Mouse (Mus musculus): ENCODE results near the gene Ccdc85c. TPM values are rescaled to one million over a fixed set of nuclear protein-coding genes. Genes with fewer than 3 reads are reported as not detected.
A peak's percentile ranks its signal among the peaks of the same experiment; 100 is the strongest.

The Ccdc85c gene
- total RNA-seq, 4 experiments from 2014 or later = 41.1 to 49.4 (median 43.5) TPM

DNA sequence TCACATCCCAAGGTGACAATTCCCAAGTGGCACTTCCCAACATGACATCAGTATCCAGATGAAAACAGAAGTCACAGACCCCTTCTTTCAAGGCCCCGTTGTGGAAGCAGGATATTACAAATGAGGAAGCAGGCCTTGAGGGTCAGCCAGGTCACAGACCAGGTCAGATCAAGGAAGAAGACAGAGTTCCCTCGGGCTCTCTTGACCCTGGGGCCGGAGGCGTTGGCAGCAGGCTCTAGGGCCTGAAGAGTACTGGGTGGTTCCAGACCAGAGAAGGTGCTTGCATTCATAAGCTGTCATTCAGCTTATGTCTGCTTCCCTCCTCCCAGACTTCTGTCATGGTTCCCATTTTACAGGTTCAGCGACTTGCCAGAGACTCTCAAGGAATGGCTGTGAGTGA, 5.5 kb downstream of the Ccdc85c start:
- no peak for DNase-seq (ENCODE audit: low spot score in 2 of 2)

DNA sequence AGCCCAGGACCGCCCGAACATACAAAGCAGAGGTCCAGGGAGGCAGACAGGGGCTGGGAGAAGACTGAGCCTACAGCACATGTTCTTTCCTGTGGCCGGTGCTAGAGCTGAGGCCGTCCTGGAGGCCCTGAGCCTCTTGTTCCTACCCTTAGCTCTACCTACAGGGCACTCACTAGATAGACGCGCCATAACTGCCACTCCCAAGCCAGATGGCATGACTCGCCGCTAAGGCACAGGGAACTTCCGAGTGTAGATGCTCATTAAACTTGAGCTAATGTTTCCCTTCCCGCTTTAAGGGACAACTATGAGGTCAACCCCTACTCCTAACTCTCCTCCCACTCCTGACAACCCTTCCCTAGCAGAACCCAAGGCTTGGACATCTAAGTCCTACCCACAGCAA, 6.3 kb downstream of the Ccdc85c start:
- DNase-seq (ENCODE audit: low spot score in 2 of 2) = no peak

DNA sequence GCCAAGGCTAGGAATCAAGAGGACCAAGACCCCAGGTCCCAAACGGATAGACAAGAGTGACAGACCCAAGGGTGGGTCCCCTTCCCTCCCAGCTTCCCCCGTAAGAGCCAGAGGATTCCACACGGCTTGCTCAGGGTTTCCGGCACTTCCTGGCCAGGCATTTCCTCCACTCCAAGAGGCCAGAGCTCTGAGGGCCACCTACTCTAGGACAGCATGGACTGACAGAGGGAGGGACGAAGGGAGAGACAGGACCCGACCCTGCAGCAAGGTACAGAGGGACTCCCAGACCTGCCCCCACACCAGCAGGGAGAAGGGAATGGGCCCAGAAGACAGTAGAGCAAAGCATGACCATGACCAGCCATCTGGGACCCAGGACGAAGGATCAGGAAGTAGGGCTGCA, 7.6 kb downstream of the Ccdc85c start:
- no peak for DNase-seq (ENCODE audit: low spot score in 2 of 2)

DNA sequence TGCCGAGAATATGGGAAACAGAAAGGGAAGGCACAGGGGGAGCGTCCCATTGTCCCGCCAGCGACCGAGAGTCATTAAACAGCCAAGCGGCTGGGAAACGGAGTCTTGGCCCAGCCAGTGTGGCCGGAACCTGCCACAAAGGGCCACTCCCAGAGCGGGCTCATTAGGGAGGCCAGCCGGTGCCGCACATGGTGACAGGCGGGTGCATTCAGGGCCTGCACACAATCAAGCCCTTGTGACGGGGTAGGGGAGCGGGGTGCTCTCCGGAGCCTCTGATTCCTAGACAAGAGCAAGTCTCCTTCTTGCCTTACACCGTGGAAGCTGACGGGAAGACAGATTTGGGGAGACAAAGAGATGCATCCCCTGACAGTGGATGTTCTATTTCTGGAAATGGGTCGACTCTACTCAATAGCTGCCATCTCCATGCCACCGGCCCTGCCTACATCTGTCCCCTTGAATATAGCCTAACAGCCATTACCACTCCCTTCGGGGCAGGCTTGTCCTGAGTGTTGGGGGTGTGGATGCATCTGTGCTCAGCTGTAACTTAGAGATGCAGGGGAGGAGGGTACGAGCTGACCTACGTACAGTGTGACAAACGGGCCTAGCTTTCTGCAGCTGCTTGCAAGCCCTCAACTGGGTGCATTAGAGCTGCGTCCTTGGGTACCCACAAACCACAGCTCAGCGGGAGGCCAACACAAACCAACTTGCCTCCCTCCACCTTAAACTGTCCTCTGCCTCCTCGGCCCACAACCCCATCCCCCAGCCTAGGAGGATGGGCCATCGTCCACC, 9.2 kb downstream of the Ccdc85c start:
- DNase-seq (ENCODE audit: low spot score in 2 of 2) = no peak

DNA sequence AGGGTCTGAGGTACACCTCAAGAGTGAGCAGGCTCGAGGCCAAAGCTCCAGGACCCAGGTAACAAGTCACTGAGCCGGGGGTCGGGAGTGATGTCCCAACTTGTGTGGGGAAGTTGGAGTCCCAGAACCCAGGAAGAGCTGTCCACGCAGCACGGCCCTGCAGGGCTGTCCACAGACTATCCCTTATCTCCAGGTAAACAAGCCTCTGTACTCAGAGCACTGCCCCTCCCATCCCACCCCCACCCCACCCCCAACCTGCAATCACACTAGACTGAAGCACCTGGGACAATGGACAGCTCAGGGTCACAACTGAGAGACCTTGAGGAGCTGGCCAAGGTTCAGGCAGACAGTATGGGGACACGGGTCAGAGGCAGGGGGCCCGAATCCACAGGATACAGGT, 10.3 kb downstream of the Ccdc85c start:
- DNase-seq (ENCODE audit: low spot score in 2 of 2) = no peak

DNA sequence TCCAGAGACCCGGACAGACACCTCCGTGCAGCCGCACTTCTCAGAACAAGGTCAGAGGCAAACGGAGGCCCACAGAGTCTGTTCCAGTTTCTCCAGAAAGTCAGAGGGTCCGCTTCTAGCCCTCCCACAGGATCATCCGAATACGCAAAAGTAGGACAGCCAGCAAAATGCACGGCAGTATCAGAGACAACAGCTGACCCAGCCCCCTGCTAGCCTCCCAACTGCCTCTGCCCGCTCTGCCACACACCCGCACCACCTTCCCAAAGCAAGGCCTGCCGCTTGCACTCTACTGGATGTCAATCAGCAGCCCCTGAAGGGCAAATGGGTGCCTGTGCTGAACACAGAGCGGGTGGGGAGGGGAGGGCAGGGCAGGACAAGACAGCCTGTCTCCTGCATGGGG, 14.3 kb downstream of the Ccdc85c start:
- no peak for DNase-seq (ENCODE audit: low spot score in 2 of 2)

DNA sequence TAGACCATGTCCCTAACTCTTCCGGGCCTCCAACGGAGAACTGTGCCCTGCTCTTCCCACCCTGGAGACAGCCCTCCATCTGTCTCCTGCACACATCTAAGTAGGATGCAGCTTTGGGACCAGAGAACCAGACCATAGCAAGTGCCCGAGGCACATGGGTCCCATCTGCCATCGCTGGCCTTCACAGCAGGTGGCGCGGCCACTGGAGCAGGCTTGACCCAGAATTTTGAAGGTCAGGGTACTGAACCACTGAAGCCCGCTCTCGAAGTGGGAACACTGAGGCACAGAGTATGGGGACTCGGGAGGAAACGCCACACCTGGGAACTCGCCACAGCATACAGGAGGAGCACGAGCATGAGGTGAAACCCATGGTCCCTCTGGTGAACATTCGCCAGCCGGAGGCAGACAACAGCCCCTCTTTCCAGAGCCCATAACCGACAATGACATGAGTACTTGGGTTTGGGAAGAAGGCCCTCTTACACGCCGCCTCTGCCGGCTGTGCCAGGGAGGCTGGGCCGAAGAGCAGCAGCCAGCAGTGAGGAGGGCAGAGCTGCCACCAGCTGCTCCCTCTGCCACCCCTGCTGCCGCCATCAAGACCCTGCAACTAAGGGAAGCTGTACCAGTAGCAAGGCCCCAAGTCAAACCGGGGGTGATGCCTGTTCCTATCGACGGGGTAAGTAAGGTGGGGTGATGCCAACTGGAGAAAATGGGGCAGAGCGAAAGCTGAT, 15.7 kb downstream of the Ccdc85c start:
- DNase-seq (ENCODE audit: low spot score in 2 of 2) = no peak

DNA sequence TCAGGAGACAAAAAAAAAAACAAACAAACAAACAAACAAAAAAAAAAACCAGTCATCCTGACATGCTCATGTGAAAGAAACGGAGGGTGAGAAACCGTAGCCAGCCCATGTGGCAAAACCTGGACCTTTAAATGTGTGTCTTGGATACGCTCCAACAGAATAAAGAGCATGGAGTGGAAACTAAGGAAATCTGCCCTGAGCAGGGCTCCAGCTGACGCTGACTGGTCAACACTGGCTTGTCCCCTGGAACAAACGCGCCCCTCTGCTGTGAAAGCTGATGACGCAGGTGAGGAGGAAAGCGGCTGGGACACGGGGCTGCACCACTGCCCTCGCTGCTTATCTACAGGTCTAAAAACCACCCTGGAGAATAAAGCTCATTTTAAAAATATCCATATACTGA, 18.5 kb downstream of the Ccdc85c start:
- DNase-seq (ENCODE audit: low spot score in 2 of 2) = no peak

DNA sequence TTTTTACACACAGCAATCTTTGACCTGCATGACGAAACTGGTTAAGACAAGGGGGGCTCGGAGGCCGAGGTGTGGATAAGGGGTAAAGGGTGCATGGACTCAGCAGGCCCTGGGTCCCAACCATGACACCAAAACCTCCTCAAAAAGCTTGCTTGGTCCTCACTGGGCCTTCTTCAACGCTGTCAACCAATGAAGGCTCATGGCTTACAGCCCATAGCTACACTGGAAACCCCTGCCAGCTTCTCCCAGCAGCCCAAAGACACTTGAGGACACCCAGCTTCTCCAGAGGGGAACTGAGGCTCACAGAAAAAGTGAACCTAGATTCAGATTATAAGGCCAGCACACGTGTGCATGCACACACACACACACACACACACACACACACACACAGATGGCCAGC, 19.3 kb downstream of the Ccdc85c start:
- no peak for DNase-seq (ENCODE audit: low spot score in 2 of 2)

DNA sequence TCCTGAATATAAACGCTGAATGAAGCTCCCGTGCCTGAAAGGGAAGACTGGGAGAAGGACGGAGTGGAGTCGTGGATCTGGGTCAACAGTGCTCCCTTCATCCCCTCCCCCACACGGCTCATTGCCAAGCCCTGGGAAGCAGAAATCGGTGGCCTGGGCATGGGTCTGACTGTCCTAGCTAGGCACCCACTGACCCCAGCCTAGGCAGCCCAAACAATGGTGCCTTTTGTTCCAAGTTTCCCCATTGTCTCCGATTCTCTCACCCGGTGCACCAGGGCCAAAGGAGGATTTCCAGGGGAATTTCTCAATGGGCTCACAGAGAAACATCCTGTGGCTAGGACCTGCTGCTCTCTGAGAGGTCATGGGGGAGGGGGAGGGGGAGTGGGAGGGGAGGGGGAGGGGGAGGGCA, 19.7 kb downstream of the Ccdc85c start:
- no peak for DNase-seq (ENCODE audit: low spot score in 2 of 2)

DNA sequence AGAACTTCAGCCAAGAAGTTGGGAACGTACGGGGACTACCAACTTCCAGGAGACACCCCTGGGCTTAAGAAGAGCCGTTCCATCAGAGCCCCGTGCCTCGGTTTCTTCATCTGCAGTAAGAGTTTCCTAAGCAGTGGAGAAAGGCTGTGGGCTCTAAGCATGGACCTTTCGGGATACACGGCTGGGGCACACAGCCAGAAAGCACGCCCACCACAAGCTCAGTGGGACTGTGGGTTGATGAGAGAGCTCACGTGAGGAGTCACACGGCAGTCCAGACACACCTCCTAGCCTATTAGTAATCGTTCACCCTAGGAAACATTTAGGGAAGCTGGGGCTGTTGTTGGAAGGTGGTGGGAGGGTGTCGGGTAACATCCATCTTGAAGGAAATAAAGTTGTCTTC, 22.2 kb downstream of the Ccdc85c start:
- no peak for DNase-seq (ENCODE audit: low spot score in 2 of 2)

DNA sequence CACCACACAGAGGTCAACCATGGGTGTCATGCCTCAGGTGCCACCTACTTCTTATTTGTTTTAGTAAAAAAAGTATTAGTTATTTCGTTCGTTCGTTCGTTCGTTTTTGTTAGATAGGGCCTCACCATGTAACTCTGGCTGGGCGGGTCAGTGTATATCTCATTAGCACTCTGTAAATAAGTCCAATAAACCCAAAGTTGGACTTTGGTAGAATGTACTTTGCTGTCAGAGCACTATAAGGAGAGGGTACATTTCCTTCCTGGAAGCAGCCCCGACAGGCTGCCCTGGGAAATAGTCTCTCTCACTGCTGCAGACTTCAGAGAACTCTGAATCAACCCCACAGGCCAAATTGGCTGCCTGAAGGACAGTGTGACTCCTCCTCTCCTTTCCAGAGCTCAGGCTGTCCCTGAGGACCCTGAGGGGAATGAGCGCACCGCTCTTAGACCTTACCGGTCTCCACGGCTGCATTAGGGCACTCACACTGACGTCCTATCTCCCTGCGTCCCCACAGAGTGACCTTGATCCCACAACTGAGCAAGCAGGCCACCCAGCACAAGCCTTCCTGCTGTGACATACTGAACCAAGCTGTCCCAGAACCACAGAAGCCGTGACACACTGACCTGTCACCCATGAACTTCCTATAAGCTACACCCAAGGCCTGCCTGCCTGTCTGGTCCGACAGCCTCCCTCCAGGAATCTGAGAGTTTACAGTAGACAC, 23.2 kb downstream of the Ccdc85c start:
- no peak for DNase-seq (ENCODE audit: low spot score in 2 of 2)

DNA sequence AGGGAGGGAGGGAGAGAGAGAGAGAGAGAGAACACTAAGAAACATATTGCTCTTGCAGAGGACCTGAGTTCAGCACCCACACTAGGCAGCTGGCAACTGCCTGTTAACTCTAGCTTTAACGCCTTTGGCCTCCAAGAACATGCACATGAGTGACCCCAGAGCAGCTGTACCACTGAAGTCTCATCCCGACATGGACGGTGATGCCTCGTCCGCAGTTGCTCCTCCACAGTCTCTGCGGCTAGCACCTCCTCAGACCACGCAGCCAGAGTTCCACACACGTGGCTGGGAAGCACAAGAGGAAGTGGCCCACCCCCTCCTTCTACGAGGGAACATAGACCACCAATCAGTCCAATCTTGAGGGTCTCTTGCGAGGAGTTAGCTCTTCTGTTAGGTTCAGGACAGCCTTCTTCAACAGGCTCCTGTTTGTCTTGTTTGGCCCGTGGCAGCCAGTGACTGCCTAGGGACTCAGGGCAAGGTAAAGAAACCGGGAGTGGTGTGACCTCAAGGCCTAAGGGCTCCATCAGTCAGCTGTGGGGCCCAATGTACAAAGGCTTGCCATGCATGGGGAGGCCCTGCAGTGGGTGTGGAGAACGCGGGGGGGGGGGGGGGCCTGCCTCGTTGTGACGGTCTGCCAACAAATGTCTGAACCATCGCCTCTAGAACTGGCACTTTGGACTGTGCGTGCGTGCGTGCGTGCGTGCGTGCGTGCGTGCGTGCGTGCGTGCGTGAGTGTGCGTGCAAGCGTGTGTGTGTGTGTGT, 24.0 kb downstream of the Ccdc85c start:
- DNase-seq (ENCODE audit: low spot score in 2 of 2) = no peak

DNA sequence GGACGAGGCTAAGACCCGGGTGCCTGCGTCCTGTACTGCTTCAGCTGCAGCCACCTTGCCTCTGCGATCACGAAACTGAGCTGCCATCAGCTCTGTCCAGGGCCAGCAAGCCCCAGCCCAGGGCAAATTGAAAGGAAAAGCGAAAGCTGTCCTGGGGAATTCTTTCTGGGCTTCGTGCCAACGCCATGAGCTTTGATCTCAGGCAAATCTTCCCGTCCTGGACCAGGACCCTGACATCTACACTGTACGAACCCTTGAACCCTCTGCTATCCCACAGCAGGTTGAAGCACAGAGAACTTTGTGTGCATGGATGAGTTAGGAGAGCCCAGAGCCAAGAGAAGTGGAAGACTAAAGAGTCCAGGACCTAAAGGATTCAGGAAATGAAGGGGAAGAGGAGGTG, 25.7 kb downstream of the Ccdc85c start:
- DNase-seq (ENCODE audit: low spot score in 2 of 2) = no peak

DNA sequence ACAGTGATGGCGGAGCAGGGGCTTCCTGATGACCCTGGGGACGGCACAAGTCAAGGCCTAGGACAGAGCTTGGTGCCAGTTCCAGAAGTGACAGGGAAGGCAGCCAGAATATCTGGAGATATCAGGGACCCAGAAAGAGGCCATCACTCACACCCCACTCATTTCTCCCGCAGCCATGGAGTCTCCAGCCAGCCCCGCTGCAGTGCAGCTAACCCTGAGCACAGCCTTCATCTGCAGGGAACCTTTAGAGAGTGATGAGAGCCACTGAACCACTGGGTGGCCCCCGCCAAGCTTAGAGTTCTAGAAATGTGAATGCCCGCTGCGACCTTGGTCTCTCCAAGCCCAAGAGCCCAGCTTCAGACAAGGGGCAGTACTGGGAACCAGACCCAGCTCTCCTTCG, 26.2 kb downstream of the Ccdc85c start:
- no peak for DNase-seq (ENCODE audit: low spot score in 2 of 2)

DNA sequence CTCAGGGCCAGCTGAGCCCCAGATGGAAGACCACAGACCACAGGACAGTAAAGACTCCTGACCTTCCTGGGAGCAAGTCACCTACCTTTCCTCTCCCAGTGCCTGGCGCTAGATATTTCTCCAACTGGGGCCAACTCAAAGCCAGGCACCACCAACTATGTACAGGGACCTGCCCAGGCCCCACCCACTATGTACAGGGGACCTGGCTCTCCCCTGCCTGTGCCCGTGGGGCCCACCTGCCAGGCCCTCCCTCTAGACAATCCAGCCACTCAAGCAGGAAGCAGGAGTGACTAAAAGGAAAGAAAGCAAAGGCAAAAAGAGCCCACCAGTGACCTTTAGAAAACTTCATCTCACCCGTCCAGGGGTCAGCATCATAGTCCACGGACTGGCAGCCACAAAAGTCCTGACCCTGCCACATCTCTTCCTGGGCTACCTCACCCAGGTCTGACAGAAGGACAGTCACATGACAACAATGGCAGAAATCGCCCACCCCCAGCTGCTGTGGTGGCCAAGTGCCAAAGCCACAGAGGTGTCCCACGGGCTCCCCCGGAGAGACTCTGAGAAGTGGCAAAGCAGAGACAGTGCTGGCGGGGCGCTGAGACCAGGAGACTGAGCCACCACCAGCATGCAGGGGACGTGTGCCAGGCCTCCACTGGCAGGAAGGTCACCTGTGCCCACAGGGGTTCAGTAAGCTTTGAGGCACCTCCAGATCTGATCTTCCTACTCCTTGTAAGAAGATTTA, 28.3 kb downstream of the Ccdc85c start:
- DNase-seq (ENCODE audit: low spot score in 2 of 2) = no peak

DNA sequence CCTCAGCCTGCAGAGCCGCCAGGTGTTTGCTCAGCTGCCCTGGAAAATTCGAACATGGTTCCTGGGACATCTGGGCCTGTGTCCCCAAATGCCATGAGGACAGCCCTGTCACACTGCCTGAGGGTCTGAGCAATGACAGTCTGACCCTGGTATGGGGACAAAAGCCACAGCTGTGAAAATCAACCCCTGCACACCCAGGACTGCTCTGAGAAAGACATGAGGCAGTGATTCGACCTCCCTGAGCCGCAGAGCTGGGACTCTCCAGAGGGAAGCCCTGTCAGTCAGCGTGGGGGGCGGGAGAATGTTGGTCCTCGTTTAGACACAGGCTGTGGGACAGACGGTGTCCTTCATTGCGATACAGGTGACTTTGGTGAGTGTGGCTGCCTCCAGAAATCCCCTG, 29.6 kb downstream of the Ccdc85c start:
- DNase-seq (ENCODE audit: low spot score in 2 of 2) = no peak

DNA sequence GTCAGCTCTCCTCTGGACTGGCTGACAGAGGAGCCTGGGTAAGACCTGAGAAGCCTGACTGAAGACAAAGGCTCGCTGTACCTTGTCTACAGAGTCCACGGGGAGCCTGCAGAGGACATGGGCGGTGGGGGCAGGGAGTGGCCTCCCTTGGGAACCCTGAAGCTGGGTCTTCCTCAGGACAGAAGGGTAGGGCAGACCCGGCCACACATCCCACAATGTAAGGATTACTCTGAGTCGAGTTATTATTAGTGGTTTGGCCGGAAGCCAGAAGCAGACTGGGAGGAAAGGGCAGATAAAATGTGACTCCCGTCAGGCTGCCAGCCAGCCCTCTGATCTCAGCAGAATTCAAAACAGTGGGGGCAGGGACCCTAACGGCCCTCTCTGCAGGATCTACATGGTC, 30.4 kb downstream of the Ccdc85c start:
- DNase-seq (ENCODE audit: low spot score in 2 of 2) = peak; percentile 61 to 83

DNA sequence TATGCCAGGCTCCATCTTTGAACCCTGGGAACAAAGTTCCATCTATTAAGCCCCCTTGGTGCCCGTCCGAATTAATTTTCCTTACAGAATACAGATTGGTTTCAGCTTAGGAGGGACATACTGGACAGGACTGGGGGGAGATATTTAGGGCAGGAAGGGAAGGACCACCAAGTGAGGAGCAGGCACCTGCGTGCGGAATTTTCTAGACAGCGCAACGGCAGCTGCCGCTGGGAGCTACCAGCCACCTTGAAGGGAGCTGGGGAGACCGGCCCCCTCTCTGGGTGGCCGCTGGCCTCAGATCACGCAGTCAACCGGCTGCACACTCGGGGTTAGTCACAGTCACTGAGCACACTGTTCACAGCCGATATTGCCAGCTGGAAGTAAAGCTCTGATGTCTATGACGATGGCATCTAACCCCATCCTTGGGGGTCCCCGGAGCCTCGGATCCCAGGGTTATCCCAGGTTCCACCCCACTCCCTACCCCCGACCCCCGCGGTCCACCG, 32.9 kb downstream of the Ccdc85c start:
- no peak for DNase-seq (ENCODE audit: low spot score in 2 of 2)

DNA sequence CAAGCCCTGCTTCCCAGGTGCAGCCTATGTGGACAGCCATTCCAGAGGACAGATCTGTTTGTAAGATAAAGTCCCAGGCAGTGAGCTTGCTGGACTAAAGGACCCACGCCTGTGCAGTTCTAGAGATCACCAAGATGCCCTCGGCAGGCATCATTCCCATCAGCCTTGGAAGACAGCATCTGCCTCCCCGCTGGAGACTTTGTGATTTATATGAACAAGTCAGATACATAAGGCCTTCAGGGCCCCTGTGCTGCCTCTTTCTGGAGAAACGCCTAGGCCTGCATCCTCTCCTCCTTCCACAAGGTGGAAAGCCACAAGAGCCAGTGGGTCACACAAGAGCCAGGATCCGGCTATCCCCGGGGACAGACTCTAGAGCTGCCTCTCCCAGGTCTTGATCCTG, 33.6 kb downstream of the Ccdc85c start:
- no peak for DNase-seq (ENCODE audit: low spot score in 2 of 2)

All from gastrocnemius, adult 8-10 months (tissue).